Mouse (Mus musculus) large intestine, adult 2 months (tissue): Measurements from ENCODE around the gene Dnase2b. TPM values are rescaled to one million over a fixed set of nuclear protein-coding genes. Genes with fewer than 3 reads are reported as not detected.

Experiments used
- DNase-seq: peaks from one replicate; pipeline ENCODE4 v3.0.0-alpha.2; 2012; ENCODE audit warnings: low read depth, low spot score
- WGBS: fragments of 180-500 bp; shearing (Covaris S2); methylation state at CpG from one replicate; pipeline ENCODE4 v1.1.7; 2018; 5-methylcytosine and 5-hydroxymethylcytosine counted together
- polyA plus RNA-seq: library from polyadenylated mRNA; depleted of rRNA; stranded (reverse); fragments of >200 nt; gene quantifications from 2 replicates; pipeline ENCODE4 v1.2.3, GENCODE M21; 2012

Gene Dnase2b
- polyA plus RNA-seq, 1 experiment, result not detected

DNA sequence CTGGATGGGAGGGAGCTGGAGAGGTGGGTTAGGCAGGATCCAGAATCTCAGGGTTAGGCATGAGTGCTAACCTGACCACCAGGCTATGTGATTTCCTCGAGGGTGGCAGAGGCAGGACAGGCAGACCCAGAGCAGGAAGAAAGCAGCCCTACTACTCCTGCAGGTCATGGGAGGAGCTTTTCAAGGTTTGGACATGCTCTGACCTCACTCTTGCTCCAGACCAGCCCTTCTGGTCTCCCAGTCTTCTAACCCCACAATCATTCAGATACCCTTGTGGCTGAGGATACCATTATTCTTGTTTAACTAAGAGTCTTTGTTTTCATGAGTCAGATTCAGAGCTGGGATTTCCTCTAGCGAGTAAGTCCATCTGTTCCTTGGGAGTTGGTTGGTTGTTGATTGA, 37.8 kb downstream of the Dnase2b start:
- no peak for DNase-seq
- WGBS, result 49% methylated on average over 2 of the region's 2 CpGs

DNA sequence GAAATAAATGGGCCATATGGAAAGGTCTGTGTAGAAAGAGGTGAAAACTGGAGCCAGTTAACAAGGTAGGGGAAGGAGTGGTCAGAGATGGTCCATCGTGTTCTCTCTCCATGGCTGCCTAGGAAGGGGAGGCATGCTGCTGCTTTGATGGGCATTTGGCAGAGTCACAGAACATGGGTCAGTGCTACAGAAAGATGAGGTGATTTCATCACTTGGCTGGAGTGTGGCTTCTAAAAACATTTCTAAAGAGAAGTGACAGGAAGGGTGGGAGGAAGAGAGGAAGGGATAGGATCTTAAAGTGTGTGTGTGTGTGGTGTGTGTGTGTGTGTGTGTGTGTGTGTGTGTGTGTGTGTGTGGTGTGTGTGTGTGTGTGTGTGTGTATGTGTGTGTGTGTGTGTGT, 44.1 kb downstream of the Dnase2b start:
- no peak for DNase-seq
- WGBS, result 39% methylated on average over 1 of the region's 1 CpGs

DNA sequence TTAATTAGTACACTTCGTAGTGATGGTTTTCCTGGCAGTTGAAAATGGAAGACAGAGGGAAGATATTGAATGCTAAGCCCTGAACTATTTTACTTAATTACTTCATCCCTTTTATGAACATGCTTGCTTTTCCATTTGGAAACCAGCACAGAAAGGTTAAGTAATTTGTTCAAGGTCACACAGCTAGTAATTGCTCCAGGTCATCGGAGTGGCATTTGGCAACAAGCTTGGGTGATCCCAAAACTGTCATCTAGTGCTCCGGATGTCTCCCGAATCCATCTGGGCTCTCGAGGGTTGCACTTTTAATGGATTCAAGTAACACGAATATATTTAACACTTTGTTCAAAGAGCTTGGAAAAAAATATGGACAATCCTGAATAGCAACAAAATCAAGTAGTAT, 44.5 kb downstream of the Dnase2b start:
- 77% methylated on average over 6 of the region's 6 CpGs for WGBS

DNA sequence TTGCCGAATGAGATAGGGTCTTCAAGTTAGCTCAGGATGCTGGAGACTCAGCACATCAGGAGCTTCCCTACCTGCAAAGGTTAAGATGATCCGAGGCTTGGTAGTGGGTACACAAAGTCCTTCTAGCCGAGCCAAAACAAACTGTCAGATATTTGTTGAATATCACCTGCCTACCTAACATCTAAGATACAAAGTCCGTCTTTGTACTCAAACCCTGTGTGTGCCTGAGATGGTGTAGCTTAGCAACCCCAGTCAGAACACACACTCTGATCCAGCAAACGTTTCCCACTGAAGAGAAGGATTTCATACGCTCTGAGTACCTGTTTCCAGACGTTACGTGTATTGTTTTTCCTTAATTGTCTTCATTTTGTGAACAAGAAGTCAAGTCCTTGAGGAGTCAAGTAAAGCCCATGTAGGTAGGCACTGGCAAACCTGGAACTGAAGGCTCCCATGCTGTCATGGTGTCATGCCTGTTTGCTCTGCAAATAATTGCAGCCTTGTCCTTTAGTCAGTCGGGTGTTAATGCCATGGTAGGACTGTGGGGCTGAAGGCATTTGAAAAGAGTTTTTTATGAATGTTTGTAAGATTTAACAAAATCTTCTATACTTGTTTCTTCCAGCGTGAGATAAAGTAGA, 45.1 kb downstream of the Dnase2b start, which contains the start of gene Uox:
Gene Uox, plus strand, starts transcription at position 279 of the 635 bp plus-strand sequence.
- DNase-seq, result no peak
- 35% methylated on average over 10 of the region's 10 CpGs for WGBS

More for the DNA sequence above, 44.5 kb downstream of the Dnase2b start:
- DNase-seq, result no peak

DNA sequence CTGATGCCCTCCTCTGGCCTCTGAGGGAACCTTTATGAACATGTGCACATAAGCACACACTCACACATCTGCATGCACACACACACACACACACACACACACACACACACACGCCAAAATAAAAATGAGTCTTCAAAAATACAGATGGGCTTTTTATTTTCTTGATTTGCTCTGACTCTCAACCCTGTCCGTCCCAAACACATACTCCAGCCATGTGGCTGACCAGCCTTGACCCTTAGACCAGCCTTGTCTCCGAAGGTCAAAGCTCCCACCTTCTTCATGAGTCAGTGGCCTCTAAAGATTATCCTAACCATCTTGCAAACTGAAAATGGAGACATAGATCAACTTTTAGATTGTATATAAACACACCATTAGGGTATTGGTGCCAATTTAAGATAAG, 45.8 kb downstream of the Dnase2b start:
- no peak for DNase-seq
- whole genome bisulfite sequencing, result 86% methylated on average over 3 of the region's 3 CpGs

DNA sequence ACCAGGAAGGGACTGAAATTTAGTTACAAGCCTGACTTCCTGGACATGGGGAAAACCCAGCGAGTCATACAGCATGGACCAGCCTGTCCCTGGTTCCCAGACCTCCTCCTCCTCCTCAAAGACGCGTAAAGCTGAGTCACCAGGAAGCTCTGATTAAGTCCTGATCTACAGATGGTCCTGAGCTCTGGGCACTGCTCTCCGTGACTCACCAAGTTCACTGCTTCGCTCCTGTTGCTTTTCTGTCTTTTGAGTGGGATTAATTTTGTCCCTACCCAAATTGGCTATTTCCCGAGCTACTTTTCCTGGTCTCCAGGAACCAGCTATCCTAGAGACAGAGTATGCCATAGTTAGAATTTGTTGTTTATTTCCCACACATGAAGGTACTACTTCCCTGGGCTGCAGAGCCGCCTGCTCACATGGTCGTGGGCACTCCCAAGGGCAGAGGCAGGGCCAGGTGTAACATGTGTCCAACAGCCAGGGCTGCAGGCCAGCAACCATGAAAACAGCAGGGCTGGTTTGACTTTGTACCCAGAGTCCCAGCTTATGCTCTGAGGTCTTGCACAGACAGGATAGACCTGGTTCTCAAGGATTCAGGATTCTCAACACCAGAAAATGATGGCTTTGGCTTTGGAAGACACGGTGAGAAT, 47.4 kb downstream of the Dnase2b start:
- DNase-seq, result peak; percentile 57
- 17% methylated on average over 9 of the region's 9 CpGs for WGBS

DNA sequence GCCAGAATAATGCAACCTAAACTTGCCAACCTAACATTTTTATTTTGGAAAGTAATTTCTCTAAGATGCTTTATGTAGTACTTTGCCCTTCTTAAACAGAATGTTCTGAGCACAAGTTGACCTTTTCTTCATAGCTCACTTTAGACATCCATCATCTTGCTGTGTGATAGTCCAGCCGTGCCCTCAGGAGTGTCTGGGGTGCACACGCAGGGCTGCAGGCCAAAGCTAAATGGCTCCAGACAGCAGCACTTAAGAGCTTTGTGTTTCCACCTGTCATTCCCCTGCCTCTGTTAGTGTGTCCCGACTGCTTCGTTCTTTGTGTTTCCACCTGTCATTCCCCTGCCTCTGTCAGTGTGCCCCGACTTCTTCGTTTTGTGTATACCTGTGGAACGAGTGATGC, 48.0 kb downstream of the Dnase2b start:
- WGBS, result 27% methylated on average over 7 of the region's 7 CpGs
- no peak for DNase-seq

DNA sequence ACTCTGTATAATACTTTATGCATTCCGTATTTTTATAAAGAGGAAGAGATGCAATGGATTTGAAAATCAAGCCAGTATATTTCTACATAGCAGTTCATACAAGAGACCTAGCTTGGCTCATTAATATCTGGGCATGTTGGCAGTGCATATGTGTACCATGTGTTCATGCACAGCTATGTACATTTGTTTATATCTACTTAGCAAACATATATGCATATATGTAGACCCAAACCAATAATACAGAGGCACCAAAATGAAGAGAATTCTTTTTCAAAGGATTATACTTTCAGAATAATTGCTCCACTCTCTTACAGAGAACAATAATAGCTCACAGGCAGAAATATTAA, 50.4 kb downstream of the Dnase2b start:
- no peak for DNase-seq

DNA sequence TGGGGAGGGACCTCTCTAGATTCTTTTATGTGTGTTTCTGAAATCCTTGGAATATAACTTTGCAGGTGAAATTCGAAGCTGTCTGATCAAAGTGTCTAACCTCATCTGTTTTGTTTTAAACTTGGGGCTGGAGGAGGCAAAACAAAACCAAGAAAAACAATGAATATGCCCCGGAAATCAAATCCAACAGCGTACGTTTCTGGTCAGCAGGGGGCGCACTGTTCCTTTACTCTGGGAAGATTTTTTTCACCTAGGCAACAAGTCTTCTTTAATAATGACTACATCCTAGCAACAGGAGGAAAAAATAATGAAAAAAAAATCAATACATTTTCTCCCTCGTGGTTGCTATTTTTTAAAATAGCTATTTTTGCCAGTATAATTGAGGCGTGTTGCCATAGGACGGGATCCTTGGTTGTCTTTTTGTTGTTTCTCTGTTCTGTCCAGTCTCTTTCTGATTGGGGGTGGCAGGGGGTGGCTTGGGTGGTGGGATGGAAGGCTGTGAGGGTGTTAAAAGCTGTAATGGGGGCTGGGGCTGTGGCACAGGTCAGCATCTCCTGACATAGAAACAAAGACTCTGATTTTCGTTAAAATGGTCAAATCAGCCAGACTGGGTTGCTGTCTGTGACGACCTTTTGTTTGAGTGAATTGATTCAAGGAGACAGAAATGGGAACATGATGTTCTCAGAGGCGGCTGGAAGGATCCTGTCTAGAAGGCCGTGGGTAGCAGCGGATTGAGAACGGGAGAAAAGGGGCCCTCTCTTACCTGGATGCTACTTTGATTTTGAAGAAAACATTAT, 50.9 kb downstream of the Dnase2b start:
- WGBS, result 41% methylated on average over 14 of the region's 14 CpGs
- peak; percentile 73 for DNase-seq

More for the DNA sequence above, 50.4 kb downstream of the Dnase2b start:
- 89% methylated on average over 1 of the region's 1 CpGs for WGBS

DNA sequence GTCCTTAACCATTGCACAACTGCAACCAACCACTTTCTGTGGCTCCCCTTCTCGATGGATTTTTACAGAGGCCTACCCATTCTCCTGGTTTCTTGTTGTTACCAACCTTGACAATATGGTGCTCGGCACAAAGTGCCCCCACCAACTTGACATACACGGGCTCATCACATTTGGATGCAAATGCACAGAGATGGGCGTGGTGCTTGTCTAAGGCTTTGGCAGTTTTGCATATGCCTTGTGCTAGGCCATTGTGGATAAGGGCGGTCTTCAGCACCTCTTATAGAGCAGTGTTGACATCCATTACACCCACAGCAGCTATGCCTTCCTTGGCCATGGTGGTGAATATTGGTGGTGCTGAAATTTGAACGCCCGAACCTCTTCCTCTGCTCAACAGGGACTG, 52.5 kb downstream of the Dnase2b start:
- no peak for DNase-seq
- 90% methylated on average over 7 of the region's 7 CpGs for WGBS

DNA sequence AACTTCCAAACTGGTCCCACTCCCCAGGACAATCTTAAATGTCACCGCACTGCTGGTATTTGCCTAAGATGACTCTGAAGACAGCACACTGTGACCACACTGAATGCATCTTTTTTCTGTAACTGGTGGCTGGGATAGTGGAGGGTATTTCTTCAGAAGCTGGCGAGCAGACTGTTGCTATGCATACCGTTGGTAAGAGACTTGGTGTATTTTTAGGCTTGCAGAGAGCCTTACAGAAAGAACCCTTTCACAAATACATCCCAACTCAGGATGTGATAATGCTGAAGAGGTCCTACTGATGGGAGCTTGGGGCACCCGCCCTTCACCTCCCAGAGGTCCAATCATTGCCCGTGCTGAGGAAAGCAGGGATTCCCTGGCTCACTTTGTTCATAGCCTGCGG, 57.9 kb downstream of the Dnase2b start:
- WGBS, result 87% methylated on average over 6 of the region's 6 CpGs
- no peak for DNase-seq

DNA sequence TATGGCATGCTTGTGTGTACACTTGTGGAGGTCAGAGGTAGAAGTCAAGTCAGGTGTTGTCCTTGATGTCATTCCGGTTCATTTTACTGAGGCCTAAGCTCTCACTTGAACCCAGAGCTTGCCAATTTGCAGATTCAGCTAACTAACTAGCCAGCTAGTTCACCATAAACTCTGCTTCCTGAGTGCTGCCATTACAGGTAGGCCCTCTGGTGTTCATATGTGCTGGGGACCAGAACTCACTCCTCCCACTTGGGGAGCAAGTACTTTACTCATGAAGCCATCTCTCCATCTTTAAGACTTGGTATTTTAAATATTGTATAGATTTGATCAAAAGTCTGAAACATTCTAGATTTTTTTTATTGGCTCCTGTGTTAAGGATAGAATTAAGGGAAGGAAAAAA, 58.8 kb downstream of the Dnase2b start:
- 79% methylated on average over 1 of the region's 1 CpGs for WGBS
- no peak for DNase-seq

DNA sequence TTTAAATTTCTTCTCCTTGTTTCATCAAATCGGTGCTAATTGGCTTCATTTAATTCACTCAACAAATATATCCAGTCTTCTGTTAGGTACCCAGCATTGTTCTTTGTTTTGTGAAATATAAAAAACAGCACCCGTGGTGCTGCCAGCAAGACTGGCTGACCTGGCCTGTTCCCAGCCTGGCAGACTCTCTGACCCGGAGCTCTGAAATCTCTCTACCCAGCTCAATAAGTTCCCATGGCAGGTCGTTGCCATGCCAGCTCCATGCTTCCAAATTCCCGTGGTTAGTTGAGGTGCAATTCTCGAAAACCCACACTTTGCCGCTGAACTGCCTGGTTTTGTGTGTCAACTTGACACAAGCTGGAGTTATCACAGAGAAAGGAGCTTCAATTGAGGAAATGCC, 60.6 kb downstream of the Dnase2b start:
- 89% methylated on average over 7 of the region's 7 CpGs for WGBS
- no peak for DNase-seq

DNA sequence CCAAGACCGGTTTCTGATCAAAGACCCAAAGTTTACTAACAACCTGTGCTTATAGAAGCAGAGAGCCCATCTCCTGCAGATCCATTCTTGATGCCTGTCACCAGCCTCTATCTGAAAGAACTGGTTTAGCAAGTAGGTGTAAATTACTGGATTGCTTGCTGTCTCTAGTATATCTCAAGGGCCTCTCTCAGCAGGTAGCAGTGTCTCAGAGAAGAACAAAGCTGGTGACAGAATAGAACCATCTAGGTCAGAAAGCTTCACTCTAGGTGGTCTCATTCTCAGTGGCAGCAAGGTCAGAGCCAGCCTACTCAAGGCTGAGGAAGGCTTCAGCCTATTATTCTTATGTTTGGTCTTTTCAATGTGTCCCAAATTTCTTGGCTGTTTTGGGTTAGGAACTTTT, 71.8 kb downstream of the Dnase2b start:
- 23% methylated on average over 1 of the region's 1 CpGs for WGBS
- no peak for DNase-seq

DNA sequence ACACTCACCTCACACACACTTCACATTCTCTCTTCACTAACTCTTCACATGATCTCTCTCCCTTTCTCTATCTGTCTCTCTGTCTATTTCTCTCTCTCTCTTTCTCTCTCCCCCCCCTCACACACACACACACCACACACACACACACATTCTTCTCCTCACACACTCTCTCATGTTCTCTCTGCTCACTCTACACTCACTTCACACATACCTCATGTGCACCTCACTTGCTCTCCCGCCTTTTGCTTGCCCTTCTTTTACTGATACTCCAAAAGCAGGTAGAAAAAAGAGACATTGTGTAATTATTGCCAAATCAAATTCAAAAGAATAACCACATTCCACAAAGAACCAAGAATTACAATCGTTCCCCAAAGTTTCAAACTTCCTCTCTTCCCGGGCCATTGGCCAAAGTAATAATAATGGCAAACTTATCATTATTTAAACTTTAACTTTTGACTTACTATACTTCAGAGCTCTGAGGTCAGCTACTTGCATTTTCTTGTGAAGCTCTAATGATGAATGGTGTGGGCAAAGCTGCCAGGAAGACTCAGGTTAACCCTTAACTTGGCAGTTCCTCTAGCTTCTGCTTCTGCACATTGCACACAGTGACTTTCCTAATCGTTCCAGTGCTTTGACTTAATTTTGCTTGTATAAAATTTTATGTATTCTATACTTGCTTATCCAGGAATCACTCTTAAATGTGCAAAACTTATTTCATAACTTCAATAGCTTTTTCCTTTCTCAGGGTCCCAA, 74.7 kb downstream of the Dnase2b start:
- no peak for DNase-seq
- WGBS, result 46% methylated on average over 4 of the region's 4 CpGs

DNA sequence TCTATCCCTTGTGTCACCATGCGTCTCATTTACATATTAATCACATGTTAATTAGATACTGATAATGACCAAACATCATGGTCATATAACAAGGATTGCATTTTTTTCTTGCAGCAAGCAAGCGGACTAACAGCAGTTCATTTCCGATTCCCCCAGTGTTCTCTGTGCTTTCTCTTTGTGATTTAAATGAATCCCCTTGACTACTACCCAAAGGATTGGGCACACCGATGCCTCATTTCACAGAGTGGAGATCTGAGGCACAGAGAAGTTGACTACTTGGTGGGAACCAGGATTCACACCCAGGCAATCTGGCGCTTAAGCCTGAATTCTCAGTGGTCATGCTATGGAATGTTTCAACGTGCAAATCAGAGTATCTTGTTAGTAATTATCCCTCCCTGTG, 80.4 kb downstream of the Dnase2b start:
- DNase-seq, result no peak
- WGBS, result 75% methylated on average over 6 of the region's 6 CpGs
